Mouse (Mus musculus) right cerebral cortex, postnatal 36 days (tissue): Measurements from ENCODE around the gene Smad9.

ENCODE experiments used
- DNase-seq, 2 experiments: peaks; one replicate each; pipeline ENCODE4 v3.0.0; 2022; ENCODE audit warnings: low spot score in 2 of 2, mixed read lengths in 1 of 2

The Smad9 gene

GRCm38 (mm10) chr3:54807666-54808217 is 52.4 kb downstream of the Smad9 start, which contains the start of gene Rfxap:
Gene Rfxap (minus strand): TSS chr3:54807791.
- DNase-seq, result peak; percentile 89 to 92

DNA sequence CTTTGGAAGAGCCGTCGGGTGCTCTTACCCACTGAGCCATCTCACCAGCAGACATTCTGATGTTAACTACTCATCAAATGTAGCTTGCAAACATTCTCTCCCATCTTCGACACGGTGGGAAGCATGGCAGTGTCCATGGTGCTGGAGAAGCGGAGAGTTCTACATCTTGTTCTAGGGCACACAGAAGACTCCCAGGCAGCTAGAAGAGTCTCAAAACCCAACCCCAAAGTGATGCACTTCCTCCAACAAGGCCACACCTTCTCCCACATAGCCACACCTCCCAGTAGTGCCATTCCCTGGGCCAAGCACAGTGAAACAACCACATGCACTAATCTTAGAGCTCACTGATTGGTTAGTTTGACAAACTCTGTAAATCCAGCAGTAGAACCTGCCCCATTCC is 53.7 kb downstream of the Smad9 start:
- no peak for DNase-seq

- no peak for DNase-seq
Observed at GRCm38 (mm10) chr3:54811616-54812015, 56.2 kb downstream of the Smad9 start.

- no peak for DNase-seq
Observed at GRCm38 (mm10) chr3:54813418-54813988, 58.1 kb downstream of the Smad9 start.

DNA sequence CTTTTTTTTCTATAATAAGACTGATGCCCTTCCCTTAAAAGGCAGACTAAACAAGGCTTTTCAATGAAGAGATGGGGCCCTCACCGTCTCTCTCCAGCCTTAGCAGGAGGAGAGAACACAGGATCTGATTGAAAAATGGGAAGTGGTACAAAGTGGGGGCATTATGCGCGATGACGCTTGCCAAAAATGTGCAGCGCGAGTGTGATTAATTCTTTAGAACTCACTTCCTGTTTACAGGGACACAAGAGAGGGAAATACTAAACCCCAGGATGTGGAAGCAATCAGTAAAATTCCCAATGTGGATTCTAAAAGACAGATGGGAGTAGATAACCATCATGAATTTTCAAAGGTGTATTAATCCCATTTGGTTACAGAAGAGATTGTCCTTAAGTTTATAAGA is 59.2 kb downstream of the Smad9 start:
- no peak for DNase-seq

DNA sequence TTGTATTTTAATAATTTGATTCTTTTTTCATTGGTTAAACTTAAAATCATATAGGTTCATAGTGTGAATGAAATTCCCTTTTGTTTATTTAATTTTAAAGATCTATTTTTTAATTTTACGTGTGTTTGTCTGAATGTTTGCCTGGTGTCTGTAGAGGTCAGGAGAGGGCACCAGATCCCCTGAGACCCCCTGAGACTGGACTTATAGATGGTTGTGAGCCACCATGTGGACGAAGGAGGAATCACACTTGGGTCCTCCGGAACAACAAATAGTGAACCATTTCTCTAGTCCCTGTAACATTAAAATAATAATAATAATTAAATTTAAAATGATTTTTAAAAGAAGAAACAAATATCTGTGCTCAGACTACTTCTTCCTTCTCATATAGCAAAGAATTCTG is 59.9 kb downstream of the Smad9 start:
- DNase-seq, result peak in 1 of 2 experiments; percentile 22

DNA sequence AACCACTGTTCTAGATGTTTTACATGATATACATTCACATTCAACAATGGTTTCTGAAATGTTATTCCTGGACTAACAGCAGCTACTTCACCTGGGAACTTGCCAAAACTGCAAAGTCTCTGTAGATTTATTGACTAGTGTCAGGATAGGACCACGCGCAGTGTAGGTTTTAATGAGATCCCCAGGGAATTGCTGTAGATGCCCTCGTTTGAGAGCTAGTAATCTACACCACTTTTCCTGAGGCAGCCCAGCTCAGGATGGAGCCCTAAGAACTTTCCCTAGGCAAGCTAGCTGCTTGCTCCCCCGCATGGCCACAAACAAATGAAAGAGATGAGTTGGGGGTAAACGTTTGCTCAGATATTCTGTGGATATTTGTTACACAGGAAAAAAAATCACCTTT is 67.1 kb downstream of the Smad9 start:
- DNase-seq, result no peak

DNA sequence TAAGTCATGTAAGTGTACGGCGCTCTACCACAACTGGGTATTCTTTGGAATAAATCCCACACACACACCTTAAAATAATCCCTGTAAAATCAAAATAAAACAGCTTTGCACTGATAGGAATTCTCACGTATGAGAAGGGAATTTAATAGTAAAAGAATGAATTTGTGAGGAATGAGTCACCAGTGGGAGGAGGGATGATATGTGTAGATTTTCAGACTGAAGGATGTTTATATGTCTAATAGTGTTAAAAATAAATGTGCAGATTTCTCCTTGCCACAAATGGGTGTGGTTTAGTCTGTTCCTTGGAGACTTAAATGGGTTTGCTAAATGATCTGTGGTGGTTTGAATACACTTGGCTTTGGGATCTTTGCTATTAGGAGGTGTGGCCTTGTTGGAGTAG is 77.1 kb downstream of the Smad9 start:
- no peak for DNase-seq

- DNase-seq, result peak; percentile 9 to 14
Observed at GRCm38 (mm10) chr3:54835421-54835820, 80.0 kb downstream of the Smad9 start.
